ENCODE assay signal across 23 mouse cellular contexts in the genomic region with DNA sequence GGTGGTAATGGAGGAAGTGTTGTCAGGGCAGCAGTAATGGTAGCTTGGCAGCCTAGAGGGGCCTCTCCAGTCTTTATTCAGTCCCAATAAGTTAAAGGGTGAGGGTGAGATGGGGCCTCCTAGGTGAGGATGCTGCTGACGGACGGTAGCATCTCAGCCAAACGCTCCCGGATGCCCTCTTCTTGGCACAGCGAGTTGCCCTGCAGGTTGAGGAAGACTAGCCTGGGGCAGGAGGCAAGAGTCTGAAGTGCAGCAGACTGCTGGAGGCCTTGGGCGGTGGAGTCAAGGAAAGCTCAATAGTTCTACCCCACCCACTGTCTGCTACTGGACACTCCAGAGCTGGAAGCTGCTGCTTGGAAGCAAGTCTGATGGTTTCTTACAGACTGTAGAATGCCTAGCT. TPM values are rescaled to one million over a fixed set of nuclear protein-coding genes. Genes with fewer than 3 reads are reported as not detected.
A peak's percentile ranks its signal among the peaks of the same experiment; 100 is the strongest.
DNase-seq lines count a peak whose midpoint lies in the region; ATAC-seq lines count a peak whose summit lies in the region.
"Had no signal": no experiment of that assay in that cellular context is flagged by ENCODE, and none has a peak within 500 bp of the region (broad histone marks: within the 10 kb centered on the region; RNA-seq: fewer than 3 reads in every experiment).

No protein-coding gene starts in this region.

- 87% methylated on average over 6 of the region's 6 CpGs for WGBS in stomach, embryonic 15.5 days

- H3K9ac ChIP-seq in stomach, embryonic 15.5 days: no peak overlapping the region
- H3K9ac ChIP-seq: embryonic facial prominence, embryonic 13.5 days; forebrain, embryonic 12.5 days; heart, embryonic 12.5 days; hindbrain, embryonic 14.5 days had no signal

- H3K36me3 ChIP-seq in stomach, embryonic 15.5 days: peaks cover 24% of the 10 kb centered on the region

- H3K4me1 ChIP-seq in stomach, embryonic 15.5 days: peaks cover 14% of the 10 kb centered on the region; the same call in 1 of the 2 replicates

- H3K27ac ChIP-seq in stomach, embryonic 15.5 days: peak overlapping the region; percentile 63
- H3K27ac ChIP-seq: embryonic facial prominence, embryonic 13.5 days; forebrain, embryonic 12.5 days; heart, adult 2 months; hindbrain, embryonic 10.5 days; hindbrain, embryonic 14.5 days had no signal

- H3K27me3 ChIP-seq in stomach, embryonic 15.5 days (replicated peaks): no peaks in the 10 kb centered on the region

- ATAC-seq in stomach, embryonic 15.5 days (ENCODE audit: insufficient read depth, low FRiP score, low read depth): no peak
- ATAC-seq: CD4-positive, CD25-positive, alpha-beta regulatory T cell, adult 4 months; forebrain, embryonic 16.5 days had no signal

- no peak overlapping the region for H3K4me3 ChIP-seq in stomach, embryonic 15.5 days (replicated peaks)
- H3K4me3 ChIP-seq: embryonic facial prominence, embryonic 13.5 days; forebrain, embryonic 12.5 days; heart, adult 2 months; heart, embryonic 12.5 days; hindbrain, embryonic 10.5 days had no signal

- H3K9me3 ChIP-seq in stomach, embryonic 15.5 days: no peaks in the 10 kb centered on the region
- H3K9me3 ChIP-seq: embryonic facial prominence, embryonic 13.5 days; forebrain, embryonic 12.5 days; G1E; heart, embryonic 12.5 days; hindbrain, embryonic 10.5 days had no signal

- no peak overlapping the region for H3K4me2 ChIP-seq in stomach, embryonic 15.5 days
- H3K4me2 ChIP-seq: embryonic facial prominence, embryonic 13.5 days; forebrain, embryonic 12.5 days; heart, embryonic 12.5 days; hindbrain, embryonic 14.5 days had no signal

- DNase-seq in heart, adult 11 months: peak; percentile 85
- DNase-seq in heart, adult 9 months (ENCODE audit: low spot score in 2 of 2): no peak
- DNase-seq in kidney, adult 8-10 months: peak; percentile 58 to 65
- peak; percentile 47 for DNase-seq in kidney, postnatal 14 days
- no peak for DNase-seq in right cerebral cortex, postnatal 4 days
- no peak for DNase-seq in embryo, embryonic 11 days
- no peak for DNase-seq in T-cell, adult 2 months (ENCODE audit: low spot score)
- DNase-seq: adrenal gland, adult 2 months; adrenal gland, postnatal 36 days; B cell, adult 2 months; cerebellum, adult 2 months; cerebellum, postnatal 10 days; gastrocnemius, postnatal 10 days; heart, adult 2 months had no signal

RNA-seq across cellular contexts. Expression of a gene that starts 2.5 kb away (rescaled TPM):
- polyA plus RNA-seq in stomach, embryonic 15.5 days (2015; fragmentation: Nextera tagmentation; extraction: Ambion mirVana): 17.9 and 30.5 TPM in 2 replicates
- polyA plus RNA-seq: CD4-positive, CD25-positive, alpha-beta regulatory T cell, adult 4 months had no signal

RNA-seq across cellular contexts. Expression of a gene that starts 5.8 kb away (rescaled TPM):
- polyA plus RNA-seq in stomach, embryonic 15.5 days (2015; fragmentation: Nextera tagmentation; extraction: Ambion mirVana): 30.0 and 35.8 TPM in 2 replicates

RNA-seq across cellular contexts. Expression of a gene that starts 29.2 kb away (rescaled TPM):
- polyA plus RNA-seq in stomach, embryonic 15.5 days (2015; fragmentation: Nextera tagmentation; extraction: Ambion mirVana): 92.9 and 96.4 TPM in 2 replicates

RNA-seq across cellular contexts. Expression of a gene that starts 29.2 kb away (rescaled TPM):
- polyA plus RNA-seq in stomach, embryonic 15.5 days (2015; fragmentation: Nextera tagmentation; extraction: Ambion mirVana): 34.3 and 36.7 TPM in 2 replicates

RNA-seq across cellular contexts. Expression of a gene that starts 34.7 kb away (rescaled TPM):
- polyA plus RNA-seq in stomach, embryonic 15.5 days (2015; fragmentation: Nextera tagmentation; extraction: Ambion mirVana): 33.9 and 40.4 TPM in 2 replicates

Comparison
In these comparisons a context has a peak if more than half of its experiments do, and no peak if none do; other contexts are left out.
1. DNase-seq: peak in heart, adult 11 months (single experiment), kidney, adult 8-10 months (2 of 2) and kidney, postnatal 14 days (single experiment); none in heart, adult 9 months (0 of 2), right cerebral cortex, postnatal 4 days (single experiment), embryo, embryonic 11 days (single experiment) and T-cell, adult 2 months (single experiment).